Mouse (Mus musculus): ENCODE measurements around the gene Tbc1d32. TPM values are rescaled to one million over a fixed set of nuclear protein-coding genes. Genes with fewer than 3 reads are reported as not detected.
"Not testable (repeated sequence)": the region's sequence is repeated elsewhere in the genome, so short reads cannot be mapped to it uniquely, and the experiment has no call there.

Gene Tbc1d32
- 2.9 TPM in 2 replicates for polyA plus RNA-seq (2015; fragmentation: Nextera tagmentation; extraction: Ambion mirVana)

GRCm38 (mm10) chr10:56228568-56229209 is at the start of gene Tbc1d32:
Tbc1d32 (minus strand) TSS chr10:56228689.
- ATAC-seq (ENCODE audit: low FRiP score) = peak; percentile 98
- Histone ChIP-seq H3K9ac (peak within 1 kb of the TSS; percentile 76), H3K27me3 (no peaks in the 10 kb centered on the region), H3K4me2 (peak within 1 kb of the TSS; percentile 59), H3K4me3 (peak within 1 kb of the TSS; percentile 52), H3K9me3 (no peaks in the 10 kb centered on the region), H3K27ac (peak within 1 kb of the TSS; percentile 95), H3K4me1 (replicated peaks) (peaks cover 7% of the 10 kb centered on the region), H3K36me3 (no peaks in the 10 kb centered on the region)
- 4% methylated on average over 42 of the region's 42 CpGs for WGBS

DNA sequence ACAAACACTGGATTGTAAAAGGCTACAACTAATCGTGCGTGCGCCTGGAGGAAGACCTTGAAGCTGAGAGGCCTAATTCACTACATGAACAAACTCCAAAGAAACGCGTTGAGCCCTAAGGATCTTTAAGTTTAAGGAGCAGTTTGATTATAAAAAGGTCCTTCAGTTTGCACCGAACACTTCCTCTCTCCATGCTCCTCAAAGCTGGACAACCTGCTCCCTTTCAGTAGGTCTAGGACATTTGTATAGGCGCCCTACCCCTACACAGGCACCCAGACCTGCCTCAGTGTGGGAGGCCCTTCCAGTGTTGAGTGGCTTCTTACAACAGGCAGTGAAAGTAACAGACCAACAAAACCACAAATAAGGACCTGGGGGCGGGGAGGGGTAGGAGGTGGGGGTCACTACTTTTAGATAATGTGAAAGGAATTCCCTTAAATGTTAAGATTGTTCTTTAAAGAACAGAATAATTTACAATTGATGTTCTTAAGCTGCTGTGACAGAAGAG is 666 bp downstream of the Tbc1d32 start:
- peaks cover 7% of the 10 kb centered on the region for H3K4me1 ChIP-seq (replicated peaks)
- H3K36me3 ChIP-seq = no peaks in the 10 kb centered on the region
- peak overlapping the region; percentile 95 for H3K27ac ChIP-seq
- H3K4me2 ChIP-seq = peak overlapping the region; percentile 59
- H3K4me3 ChIP-seq = peak overlapping the region; percentile 52
- no peaks in the 10 kb centered on the region for H3K9me3 ChIP-seq
- no peaks in the 10 kb centered on the region for H3K27me3 ChIP-seq
- no peak for ATAC-seq (ENCODE audit: low FRiP score)
- peak overlapping the region; percentile 76 for H3K9ac ChIP-seq
- WGBS = 80% methylated on average over 8 of the region's 8 CpGs

DNA sequence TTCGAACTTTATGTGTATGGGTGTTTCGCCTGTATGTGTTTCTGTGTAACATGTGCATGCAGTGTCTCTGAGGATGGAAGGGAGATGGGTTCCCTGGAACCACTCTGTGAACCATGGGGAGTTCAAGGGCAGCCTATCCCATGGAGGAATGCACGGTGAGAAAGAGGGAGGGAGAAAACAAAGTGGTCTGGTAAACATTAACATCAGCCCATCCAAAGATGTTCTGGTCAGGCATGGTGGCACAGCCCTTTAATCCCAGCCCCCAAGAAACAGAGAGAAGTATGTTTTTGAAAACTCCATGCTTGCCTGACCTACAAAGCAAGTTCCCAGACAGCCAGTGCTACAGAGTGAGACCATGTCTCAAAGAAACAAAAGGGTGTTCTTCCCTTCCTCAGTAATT is 12.7 kb downstream of the Tbc1d32 start:
- no peak overlapping the region for H3K27ac ChIP-seq
- no peak for ATAC-seq (ENCODE audit: low FRiP score)
- H3K9ac ChIP-seq = no peak overlapping the region
- H3K4me1 ChIP-seq (replicated peaks) = no peaks in the 10 kb centered on the region
- peaks cover 4% of the 10 kb centered on the region for H3K36me3 ChIP-seq
- no peak overlapping the region for H3K4me3 ChIP-seq
- no peaks in the 10 kb centered on the region for H3K9me3 ChIP-seq
- no peaks in the 10 kb centered on the region for H3K27me3 ChIP-seq
- WGBS = 69% methylated on average over 3 of the region's 3 CpGs
- H3K4me2 ChIP-seq = no peak overlapping the region

DNA sequence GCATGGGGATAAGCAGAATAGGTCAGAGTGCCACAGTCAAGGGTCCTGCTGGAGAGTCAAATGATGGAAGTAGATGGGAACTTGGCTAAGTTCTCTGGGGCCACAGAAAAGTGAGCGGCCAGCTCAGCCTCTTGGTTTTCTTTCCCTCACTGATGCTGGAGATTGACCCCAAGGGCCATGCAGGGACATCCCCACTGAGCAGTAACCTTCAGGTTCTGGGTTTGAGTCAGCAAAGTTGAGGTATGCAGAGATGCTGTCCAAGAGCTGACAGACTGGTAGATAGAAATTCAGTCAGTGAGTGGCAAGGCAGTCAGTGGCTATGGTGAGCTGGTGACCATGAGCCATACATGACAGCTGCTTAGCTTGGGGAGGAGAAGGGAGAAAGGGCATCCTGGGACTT is 18.1 kb downstream of the Tbc1d32 start:
- H3K27me3 ChIP-seq = no peaks in the 10 kb centered on the region
- 95% methylated on average over 1 of the region's 1 CpGs for WGBS
- no peak for ATAC-seq (ENCODE audit: low FRiP score)
- no peak overlapping the region for H3K9ac ChIP-seq
- H3K36me3 ChIP-seq = peaks cover 8% of the 10 kb centered on the region
- no peak overlapping the region for H3K4me3 ChIP-seq
- H3K9me3 ChIP-seq = no peaks in the 10 kb centered on the region
- H3K4me2 ChIP-seq = no peak overlapping the region
- H3K27ac ChIP-seq = no peak overlapping the region
- H3K4me1 ChIP-seq (replicated peaks) = no peaks in the 10 kb centered on the region

GRCm38 (mm10) chr10:56206802-56207404 is 21.6 kb downstream of the Tbc1d32 start:
- no peak overlapping the region for H3K27ac ChIP-seq
- H3K4me2 ChIP-seq = no peak overlapping the region
- no peak overlapping the region for H3K9ac ChIP-seq
- WGBS = 93% methylated on average over 8 of the region's 8 CpGs
- H3K9me3 ChIP-seq = no peaks in the 10 kb centered on the region
- no peaks in the 10 kb centered on the region for H3K27me3 ChIP-seq
- H3K36me3 ChIP-seq = 0 out of 2 replicates have a peak, but pooled peaks cover 3% of the 10 kb centered on the region
- ATAC-seq (ENCODE audit: low FRiP score) = no peak
- no peak overlapping the region for H3K4me3 ChIP-seq
- no peaks in the 10 kb centered on the region for H3K4me1 ChIP-seq (replicated peaks)

- Histone ChIP-seq H3K9me3 (no peaks in the 10 kb centered on the region), H3K36me3 (no peaks in the 10 kb centered on the region), H3K4me3 (no peak overlapping the region), H3K9ac (no peak overlapping the region), H3K4me2 (no peak overlapping the region), H3K4me1 (replicated peaks) (no peaks in the 10 kb centered on the region), H3K27ac (no peak overlapping the region), H3K27me3 (no peaks in the 10 kb centered on the region)
- ATAC-seq (ENCODE audit: low FRiP score) = no peak
- WGBS = 87% methylated on average over 2 of the region's 2 CpGs
Measured at GRCm38 (mm10) chr10:56204348-56204747, 24.1 kb downstream of the Tbc1d32 start.

GRCm38 (mm10) chr10:56199902-56200301 is 28.6 kb downstream of the Tbc1d32 start:
- Histone ChIP-seq H3K9ac (no peak overlapping the region), H3K9me3 (no peaks in the 10 kb centered on the region), H3K27ac (no peak overlapping the region), H3K4me2 (no peak overlapping the region), H3K36me3 (no peaks in the 10 kb centered on the region), H3K4me1 (replicated peaks) (no peaks in the 10 kb centered on the region), H3K27me3 (no peaks in the 10 kb centered on the region), H3K4me3 (no peak overlapping the region)
- no peak for ATAC-seq (ENCODE audit: low FRiP score)

- Histone ChIP-seq H3K36me3 (no peaks in the 10 kb centered on the region), H3K27ac (0 out of 2 replicates have a peak overlapping the region, but pooled peaks have one; percentile 52), H3K4me2 (no peak overlapping the region), H3K9me3 (no peaks in the 10 kb centered on the region), H3K27me3 (no peaks in the 10 kb centered on the region), H3K4me1 (replicated peaks) (no peaks in the 10 kb centered on the region), H3K4me3 (no peak overlapping the region), H3K9ac (no peak overlapping the region)
- WGBS = 57% methylated on average over 3 of the region's 3 CpGs
- ATAC-seq (ENCODE audit: low FRiP score) = peak; percentile 49; the same call in 1 of the 2 replicates
Measured at GRCm38 (mm10) chr10:56198691-56199090, 29.8 kb downstream of the Tbc1d32 start.

GRCm38 (mm10) chr10:56194310-56194709 is 34.2 kb downstream of the Tbc1d32 start:
- Histone ChIP-seq H3K27me3 (no peaks in the 10 kb centered on the region), H3K9me3 (no peaks in the 10 kb centered on the region), H3K36me3 (no peaks in the 10 kb centered on the region), H3K4me3 (no peak overlapping the region), H3K4me2 (no peak overlapping the region), H3K27ac (no peak overlapping the region), H3K4me1 (replicated peaks) (no peaks in the 10 kb centered on the region), H3K9ac (no peak overlapping the region)
- 65% methylated on average over 7 of the region's 7 CpGs for WGBS
- no peak for ATAC-seq (ENCODE audit: low FRiP score)

GRCm38 (mm10) chr10:56181727-56182126 is 46.8 kb downstream of the Tbc1d32 start:
- Histone ChIP-seq H3K36me3 (peaks cover 10% of the 10 kb centered on the region), H3K9me3 (no peaks in the 10 kb centered on the region), H3K4me2 (no peak overlapping the region), H3K27me3 (no peaks in the 10 kb centered on the region), H3K4me3 (no peak overlapping the region), H3K9ac (no peak overlapping the region), H3K27ac (no peak overlapping the region), H3K4me1 (replicated peaks) (no peaks in the 10 kb centered on the region)
- WGBS = 93% methylated on average over 1 of the region's 1 CpGs
- no peak for ATAC-seq (ENCODE audit: low FRiP score)

GRCm38 (mm10) chr10:56173184-56173583 is 55.3 kb downstream of the Tbc1d32 start:
- no peaks in the 10 kb centered on the region for H3K27me3 ChIP-seq
- H3K4me3 ChIP-seq = no peak overlapping the region
- 86% methylated on average over 5 of the region's 5 CpGs for WGBS
- peaks cover 5% of the 10 kb centered on the region; the same call in 1 of the 2 replicates for H3K36me3 ChIP-seq
- no peak overlapping the region for H3K4me2 ChIP-seq
- H3K27ac ChIP-seq = no peak overlapping the region
- H3K9ac ChIP-seq = no peak overlapping the region
- H3K9me3 ChIP-seq = no peaks in the 10 kb centered on the region
- no peak for ATAC-seq (ENCODE audit: low FRiP score)
- H3K4me1 ChIP-seq (replicated peaks) = no peaks in the 10 kb centered on the region

- not testable (repeated sequence) for H3K4me1 ChIP-seq (replicated peaks); H3K4me3 ChIP-seq; H3K27ac ChIP-seq; ATAC-seq (ENCODE audit: low FRiP score); H3K4me2 ChIP-seq; H3K9ac ChIP-seq; H3K9me3 ChIP-seq; H3K36me3 ChIP-seq; H3K27me3 ChIP-seq
Measured at GRCm38 (mm10) chr10:56167721-56168120, 60.8 kb downstream of the Tbc1d32 start.

- WGBS = 81% methylated on average over 4 of the region's 4 CpGs
Measured at GRCm38 (mm10) chr10:56165758-56166157, 62.7 kb downstream of the Tbc1d32 start.

More at GRCm38 (mm10) chr10:56165758-56166157, 62.7 kb downstream of the Tbc1d32 start:
- no peaks in the 10 kb centered on the region for H3K9me3 ChIP-seq
- no peak overlapping the region for H3K9ac ChIP-seq
- H3K36me3 ChIP-seq = peaks cover 5% of the 10 kb centered on the region; the same call in 1 of the 2 replicates
- no peak overlapping the region for H3K4me3 ChIP-seq
- H3K27me3 ChIP-seq = no peaks in the 10 kb centered on the region
- H3K4me1 ChIP-seq (replicated peaks) = no peaks in the 10 kb centered on the region
- no peak for ATAC-seq (ENCODE audit: low FRiP score)
- H3K27ac ChIP-seq = no peak overlapping the region
- no peak overlapping the region for H3K4me2 ChIP-seq
